ENCODE assay signal across 10 mouse cellular contexts in the genomic region with DNA sequence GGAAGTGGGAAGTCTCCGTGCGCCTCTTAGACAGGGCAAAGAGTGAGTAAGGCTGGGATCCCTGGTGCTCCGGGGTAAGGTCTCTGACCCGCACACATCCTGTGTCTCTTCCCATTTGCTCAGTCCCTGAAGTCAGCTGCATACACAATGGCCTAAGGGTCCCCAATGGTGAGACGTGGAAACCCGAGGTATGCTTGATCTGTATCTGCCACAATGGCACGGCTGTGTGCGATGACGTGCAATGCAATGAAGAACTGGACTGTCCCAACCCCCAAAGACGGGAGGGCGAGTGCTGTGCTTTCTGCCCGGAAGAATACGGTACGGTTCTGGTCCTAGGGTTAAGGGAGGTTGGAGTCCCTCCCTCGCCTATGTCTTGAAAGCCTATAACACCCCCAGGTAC. TPM values are rescaled to one million over a fixed set of nuclear protein-coding genes. Genes with fewer than 3 reads are reported as not detected.
A peak's percentile ranks its signal among the peaks of the same experiment; 100 is the strongest.
DNase-seq lines count a peak whose midpoint lies in the region; ATAC-seq and TF ChIP-seq lines count a peak whose summit lies in the region.
"Had no signal": no experiment of that assay in that cellular context is flagged by ENCODE, and none has a peak within 500 bp of the region (broad histone marks: within the 10 kb centered on the region; RNA-seq: fewer than 3 reads in every experiment).

No protein-coding gene starts in this region.

- WGBS in heart, embryonic 12.5 days = 3% methylated on average over 15 of the region's 15 CpGs
- 2% methylated on average over 15 of the region's 15 CpGs for WGBS in embryonic facial prominence, embryonic 11.5 days
- WGBS in midbrain, postnatal 0 days = 2% methylated on average over 15 of the region's 15 CpGs

- peak overlapping the region; percentile 55; the same call in 1 of the 2 replicates for H3K27ac ChIP-seq in heart, embryonic 12.5 days (ENCODE audit: poor library complexity, severe bottlenecking)
- no peak overlapping the region for H3K27ac ChIP-seq in embryonic facial prominence, embryonic 11.5 days (replicated peaks; ENCODE audit: low read depth, low read length)
- no peak overlapping the region for H3K27ac ChIP-seq in midbrain, postnatal 0 days (ENCODE audit: low read depth, low read length)

- H3K4me2 ChIP-seq in heart, embryonic 12.5 days = peak overlapping the region; percentile 80
- peak overlapping the region; percentile 39 for H3K4me2 ChIP-seq in embryonic facial prominence, embryonic 11.5 days (ENCODE audit: low read depth, low read length)
- peak overlapping the region; percentile 66 for H3K4me2 ChIP-seq in midbrain, postnatal 0 days (ENCODE audit: low read depth, low read length, poor library complexity, severe bottlenecking)

- ATAC-seq in heart, embryonic 12.5 days (ENCODE audit: insufficient number of reproducible peaks, low FRiP score) = peak; percentile 16
- peak; percentile 13; the same call in 1 of the 2 replicates for ATAC-seq in embryonic facial prominence, embryonic 11.5 days (replicated peaks; ENCODE audit: insufficient number of reproducible peaks, low FRiP score, low TSS enrichment, low read depth)
- ATAC-seq in midbrain, postnatal 0 days (ENCODE audit: low FRiP score) = no peak

- TF ChIP-seq CTCF in midbrain, postnatal 0 days (IDR thresholded peaks at IDR 0.05) = no peak

- peak overlapping the region; percentile 52 for H3K4me3 ChIP-seq in heart, embryonic 12.5 days
- peak overlapping the region; percentile 32 for H3K4me3 ChIP-seq in embryonic facial prominence, embryonic 11.5 days (ENCODE audit: low read depth, low read length)
- H3K4me3 ChIP-seq in midbrain, postnatal 0 days (ENCODE audit: low read depth, low read length) = peak overlapping the region; percentile 34

- no peaks in the 10 kb centered on the region for H3K9me3 ChIP-seq in heart, embryonic 12.5 days (replicated peaks)
- no peaks in the 10 kb centered on the region for H3K9me3 ChIP-seq in embryonic facial prominence, embryonic 11.5 days (replicated peaks; ENCODE audit: control insufficient read depth, low read length)
- H3K9me3 ChIP-seq in midbrain, postnatal 0 days (ENCODE audit: low read length) = no peaks in the 10 kb centered on the region

- peaks cover 24% of the 10 kb centered on the region for H3K4me1 ChIP-seq in heart, embryonic 12.5 days (replicated peaks)
- peaks cover 5% of the 10 kb centered on the region; the same call in 1 of the 2 replicates for H3K4me1 ChIP-seq in embryonic facial prominence, embryonic 11.5 days (ENCODE audit: control insufficient read depth, insufficient read depth, low read length)
- H3K4me1 ChIP-seq in midbrain, postnatal 0 days (ENCODE audit: insufficient read depth, low read length) = peaks cover 3% of the 10 kb centered on the region; the same call in 1 of the 2 replicates

- no peak for DNase-seq in heart, adult 8-10 months (ENCODE audit: low spot score)
- DNase-seq in embryonic facial prominence, embryonic 11.5 days (ENCODE audit: low spot score) = no peak
- DNase-seq in induced T-regulatory cell, adult 2 months (ENCODE audit: low read depth) = peak; percentile 51
- DNase-seq in midbrain, postnatal 0 days (ENCODE audit: low spot score) = no peak
- no peak for DNase-seq in thymus, postnatal 14 days
- no peak for DNase-seq in cerebellum, postnatal 4 days (ENCODE audit: low spot score in 2 of 2)
- no peak for DNase-seq in kidney, adult 8-10 months

- H3K9ac ChIP-seq in heart, embryonic 12.5 days = peak overlapping the region; percentile 66
- peak overlapping the region; percentile 10; the same call in 1 of the 2 replicates for H3K9ac ChIP-seq in embryonic facial prominence, embryonic 11.5 days (replicated peaks; ENCODE audit: low read length)
- H3K9ac ChIP-seq in midbrain, postnatal 0 days (replicated peaks; ENCODE audit: low read length, poor library complexity, severe bottlenecking) = 0 out of 2 replicates have a peak overlapping the region, but pooled peaks have one; percentile 29

- peaks cover 68% of the 10 kb centered on the region for H3K27me3 ChIP-seq in heart, embryonic 12.5 days (replicated peaks)
- no peaks in the 10 kb centered on the region; the same call in 1 of the 2 replicates for H3K27me3 ChIP-seq in embryonic facial prominence, embryonic 11.5 days (ENCODE audit: control insufficient read depth, insufficient read depth, low read length)
- peaks cover 43% of the 10 kb centered on the region for H3K27me3 ChIP-seq in midbrain, postnatal 0 days (ENCODE audit: insufficient read depth, low read length)

- H3K36me3 ChIP-seq in heart, embryonic 12.5 days = peaks cover 13% of the 10 kb centered on the region
- peaks cover 4% of the 10 kb centered on the region for H3K36me3 ChIP-seq in embryonic facial prominence, embryonic 11.5 days (replicated peaks; ENCODE audit: control insufficient read depth, insufficient read depth, low read depth, low read length)
- no peaks in the 10 kb centered on the region for H3K36me3 ChIP-seq in midbrain, postnatal 0 days (ENCODE audit: insufficient read depth, low read length)

RNA-seq across cellular contexts. Expression of gene Col1a1, which starts 1.8 kb away (rescaled TPM):
- polyA plus RNA-seq in heart, embryonic 12.5 days (2016; fragmentation: Nextera tagmentation; extraction: Ambion mirVana) = 404 and 446 TPM in 2 replicates
- total RNA-seq in heart, adult 8-10 months (2022) = 10 to 100 TPM; 23.3 to 50.4 (median 39.8) TPM
- 93.8 and 109 TPM in 2 replicates for polyA plus RNA-seq in embryonic facial prominence, embryonic 11.5 days (2014; fragmentation: Nextera tagmentation; extraction: Ambion mirVana)
- 44.7 and 50.3 TPM in 2 replicates for total RNA-seq in midbrain, postnatal 0 days (2014; rRNA removed)
- 65.4 and 67.5 TPM in 2 replicates for polyA plus RNA-seq in midbrain, postnatal 0 days (2015; fragmentation: Nextera tagmentation; extraction: Ambion mirVana)
- total RNA-seq: neutrophil, adult 5-6 weeks had no signal

RNA-seq across cellular contexts. Expression of gene Hils1, which starts 29.6 kb away (rescaled TPM):
- polyA plus RNA-seq in heart, embryonic 12.5 days (2016; fragmentation: Nextera tagmentation; extraction: Ambion mirVana) = 0.30 TPM in 1 of 2 replicates, not detected in the other
- total RNA-seq in heart, adult 8-10 months (2022) = not detected
- not detected in 2 replicates for polyA plus RNA-seq in embryonic facial prominence, embryonic 11.5 days (2014; fragmentation: Nextera tagmentation; extraction: Ambion mirVana)
- total RNA-seq in midbrain, postnatal 0 days (2014; rRNA removed) = not detected in 2 replicates
- not detected in 2 replicates for polyA plus RNA-seq in midbrain, postnatal 0 days (2015; fragmentation: Nextera tagmentation; extraction: Ambion mirVana)
- total RNA-seq: neutrophil, adult 5-6 weeks had no signal
- polyA plus RNA-seq: cortical plate, adult 2 months had no signal

RNA-seq across cellular contexts. Expression of gene Sgca, which starts 38.3 kb away (rescaled TPM):
- polyA plus RNA-seq in heart, embryonic 12.5 days (2016; fragmentation: Nextera tagmentation; extraction: Ambion mirVana) = 20.6 and 26.6 TPM in 2 replicates
- total RNA-seq in heart, adult 8-10 months (2022) = 100 to 1,000 TPM; 202 to 221 (median 208) TPM
- polyA plus RNA-seq in embryonic facial prominence, embryonic 11.5 days (2014; fragmentation: Nextera tagmentation; extraction: Ambion mirVana) = 0.38 and 0.84 TPM in 2 replicates
- not detected in 2 replicates for total RNA-seq in midbrain, postnatal 0 days (2014; rRNA removed)
- polyA plus RNA-seq in midbrain, postnatal 0 days (2015; fragmentation: Nextera tagmentation; extraction: Ambion mirVana) = 0.29 and 0.39 TPM in 2 replicates
- total RNA-seq: neutrophil, adult 5-6 weeks had no signal

RNA-seq across cellular contexts. Expression of gene Ppp1r9b, which starts 53.0 kb away (rescaled TPM):
- polyA plus RNA-seq in heart, embryonic 12.5 days (2016; fragmentation: Nextera tagmentation; extraction: Ambion mirVana) = 10.4 and 12.2 TPM in 2 replicates
- 10 to 100 TPM; 43.9 to 47.4 (median 45.6) TPM for total RNA-seq in heart, adult 8-10 months (2022)
- 9.9 and 10.5 TPM in 2 replicates for polyA plus RNA-seq in embryonic facial prominence, embryonic 11.5 days (2014; fragmentation: Nextera tagmentation; extraction: Ambion mirVana)
- 179 and 217 TPM in 2 replicates for total RNA-seq in midbrain, postnatal 0 days (2014; rRNA removed)
- polyA plus RNA-seq in midbrain, postnatal 0 days (2015; fragmentation: Nextera tagmentation; extraction: Ambion mirVana) = 18.2 and 20.4 TPM in 2 replicates

Comparison
In these comparisons a context has a peak if more than half of its experiments do, and no peak if none do; other contexts are left out.
1. H3K9ac ChIP-seq: peak in every context shown above with its lines; median percentile 66 in heart, embryonic 12.5 days; 29 in midbrain, postnatal 0 days; 10 in embryonic facial prominence, embryonic 11.5 days.
2. RNA of gene Sgca, which starts 38.3 kb away (polyA plus RNA-seq): 20.6 to 26.6 TPM in heart, embryonic 12.5 days; 0.38 to 0.84 TPM in embryonic facial prominence, embryonic 11.5 days and 0.29 to 0.39 TPM in midbrain, postnatal 0 days; every median in the first group is over 10 times any median in the second.
3. Peak in every context shown above with its lines, with median percentiles within 50 percentile points of each other: H3K4me2 ChIP-seq and H3K4me3 ChIP-seq.